Mouse (Mus musculus) midbrain, embryonic 16.5 days (tissue): ENCODE data around the gene Stxbp3. TPM values are rescaled to one million over a fixed set of nuclear protein-coding genes. Genes with fewer than 3 reads are reported as not detected.

Source experiments
- ATAC-seq: fragments of 200-750 bp; cut with Nextera tagmentation; 2 replicates; pipeline ENCODE4 v1.8.0; 2017; ENCODE audit warnings: moderate TSS enrichment
- H3K27ac ChIP-seq: fragments of 300-500 bp; sonication (generic); 2 replicates; pipeline ENCODE4 v1.5.1; 2014; ENCODE audit warnings: mild to moderate bottlenecking, low read length, mixed read lengths
- H3K27me3 ChIP-seq: fragments of 300-500 bp; sonication (generic); 2 replicates; pipeline ENCODE4 v1.6.1; 2014; ENCODE audit warnings: low read depth, low read length, mixed read lengths; ENCODE audit not compliant: control insufficient read depth, insufficient read depth
- H3K36me3 ChIP-seq: fragments of 300-500 bp; sonication (generic); 2 replicates; pipeline ENCODE4 v1.6.1; 2014; ENCODE audit warnings: mild to moderate bottlenecking, low read length, moderate library complexity, mixed read lengths; ENCODE audit not compliant: control insufficient read depth, insufficient read depth
- H3K4me1 ChIP-seq: fragments of 300-500 bp; sonication (generic); 2 replicates; pipeline ENCODE4 v1.6.1; 2014; ENCODE audit warnings: mild to moderate bottlenecking, low read length, mixed read lengths; ENCODE audit not compliant: control insufficient read depth, insufficient read depth
- H3K4me2 ChIP-seq: fragments of 300-500 bp; sonication (generic); 2 replicates; pipeline ENCODE4 v1.6.1; 2014; ENCODE audit warnings: mild to moderate bottlenecking, low read length, mixed read lengths
- H3K4me3 ChIP-seq: fragments of 300-500 bp; sonication (generic); 2 replicates; pipeline ENCODE4 v1.5.1; 2014; ENCODE audit warnings: low read depth, mild to moderate bottlenecking, low read length, moderate library complexity, mixed read lengths
- H3K9ac ChIP-seq: fragments of 300-500 bp; sonication (generic); 2 replicates; pipeline ENCODE4 v1.6.1; 2014; ENCODE audit warnings: low read depth, low read length, mixed read lengths
- H3K9me3 ChIP-seq: fragments of 300-500 bp; sonication (generic); replicated peaks from 2 replicates; pipeline ENCODE4 v1.6.1; 2014; ENCODE audit warnings: mild to moderate bottlenecking, low read length, mixed read lengths; ENCODE audit not compliant: control insufficient read depth, poor library complexity, severe bottlenecking
- WGBS: fragments of 180-500 bp; shearing (Covaris S2); extraction: QIAGEN DNeasy Blood & Tissue Kit; methylation state at CpG from one replicate; pipeline ENCODE4 v1.1.7; 2014; 5-methylcytosine and 5-hydroxymethylcytosine counted together
- polyA plus RNA-seq: library from polyadenylated mRNA; unstranded; fragments of >200 nt; fragmentation: Nextera tagmentation; extraction: Ambion mirVana; gene quantifications from 2 replicates; pipeline ENCODE4 v1.2.1, GENCODE M21; 2015

Gene Stxbp3
- polyA plus RNA-seq, 1 experiment from 2014 or later: 16.2 TPM

- Histone ChIP-seq H3K4me2 (no peak overlapping the region), H3K4me1 (no peaks in the 10 kb centered on the region), H3K9me3 (no peaks in the 10 kb centered on the region), H3K36me3 (no peaks in the 10 kb centered on the region), H3K27me3 (no peaks in the 10 kb centered on the region), H3K4me3 (no peak overlapping the region), H3K27ac (no peak overlapping the region), H3K9ac (no peak overlapping the region)
- WGBS: 87% methylated on average over 10 of the region's 10 CpGs
- ATAC-seq: no peak
These were observed 72.9 kb downstream of the Stxbp3 start for GRCm38 (mm10) chr3:108767416-108767815.

GRCm38 (mm10) chr3:108766943-108767342 lies 73.4 kb downstream of the Stxbp3 start:
- H3K4me2 ChIP-seq: no peak overlapping the region
- no peaks in the 10 kb centered on the region for H3K27me3 ChIP-seq
- H3K4me1 ChIP-seq: no peaks in the 10 kb centered on the region
- ATAC-seq: no peak
- H3K27ac ChIP-seq: no peak overlapping the region
- no peaks in the 10 kb centered on the region for H3K36me3 ChIP-seq
- no peaks in the 10 kb centered on the region for H3K9me3 ChIP-seq
- no peak overlapping the region for H3K9ac ChIP-seq
- H3K4me3 ChIP-seq: no peak overlapping the region
- 87% methylated on average over 7 of the region's 7 CpGs for WGBS

GRCm38 (mm10) chr3:108765476-108765875 lies 74.8 kb downstream of the Stxbp3 start:
- H3K9me3 ChIP-seq: no peaks in the 10 kb centered on the region
- H3K4me2 ChIP-seq: no peak overlapping the region
- H3K9ac ChIP-seq: no peak overlapping the region
- no peak overlapping the region for H3K4me3 ChIP-seq
- H3K27me3 ChIP-seq: no peaks in the 10 kb centered on the region
- no peak overlapping the region for H3K27ac ChIP-seq
- no peaks in the 10 kb centered on the region for H3K36me3 ChIP-seq
- WGBS: 86% methylated on average over 7 of the region's 7 CpGs
- ATAC-seq: no peak
- no peaks in the 10 kb centered on the region for H3K4me1 ChIP-seq

GRCm38 (mm10) chr3:108764976-108765375 lies 75.3 kb downstream of the Stxbp3 start:
- ATAC-seq: no peak
- Histone ChIP-seq H3K9ac (no peak overlapping the region), H3K36me3 (no peaks in the 10 kb centered on the region), H3K4me2 (no peak overlapping the region), H3K27me3 (no peaks in the 10 kb centered on the region), H3K4me3 (no peak overlapping the region), H3K27ac (no peak overlapping the region), H3K4me1 (no peaks in the 10 kb centered on the region), H3K9me3 (no peaks in the 10 kb centered on the region)
- WGBS: 58% methylated on average over 7 of the region's 7 CpGs

- 76% methylated on average over 2 of the region's 2 CpGs for WGBS
- Histone ChIP-seq H3K4me1 (no peaks in the 10 kb centered on the region), H3K27me3 (no peaks in the 10 kb centered on the region), H3K36me3 (no peaks in the 10 kb centered on the region), H3K4me2 (no peak overlapping the region), H3K9ac (no peak overlapping the region), H3K4me3 (no peak overlapping the region), H3K9me3 (no peaks in the 10 kb centered on the region), H3K27ac (no peak overlapping the region)
- no peak for ATAC-seq
These were observed 76.6 kb downstream of the Stxbp3 start for GRCm38 (mm10) chr3:108763691-108764090.

GRCm38 (mm10) chr3:108762597-108763111 lies 77.7 kb downstream of the Stxbp3 start:
- H3K9me3 ChIP-seq: no peaks in the 10 kb centered on the region
- 84% methylated on average over 7 of the region's 7 CpGs for WGBS
- H3K4me1 ChIP-seq: no peaks in the 10 kb centered on the region
- no peaks in the 10 kb centered on the region for H3K36me3 ChIP-seq
- no peak overlapping the region for H3K27ac ChIP-seq
- no peak for ATAC-seq
- H3K27me3 ChIP-seq: no peaks in the 10 kb centered on the region
- H3K9ac ChIP-seq: no peak overlapping the region
- no peak overlapping the region for H3K4me2 ChIP-seq
- no peak overlapping the region for H3K4me3 ChIP-seq

- WGBS: 89% methylated on average over 11 of the region's 11 CpGs
- ATAC-seq: no peak
These were observed 80.5 kb downstream of the Stxbp3 start for GRCm38 (mm10) chr3:108759566-108760420.

GRCm38 (mm10) chr3:108757570-108757969 lies 82.8 kb downstream of the Stxbp3 start:
- WGBS: 75% methylated on average over 9 of the region's 9 CpGs
- H3K36me3 ChIP-seq: no peaks in the 10 kb centered on the region
- no peak overlapping the region for H3K4me2 ChIP-seq
- no peak overlapping the region for H3K27ac ChIP-seq
- H3K9ac ChIP-seq: no peak overlapping the region
- no peaks in the 10 kb centered on the region for H3K4me1 ChIP-seq
- H3K4me3 ChIP-seq: no peak overlapping the region
- H3K27me3 ChIP-seq: no peaks in the 10 kb centered on the region
- H3K9me3 ChIP-seq: no peaks in the 10 kb centered on the region
- no peak for ATAC-seq

More at GRCm38 (mm10) chr3:108759566-108760420, 80.5 kb downstream of the Stxbp3 start:
- Histone ChIP-seq H3K27ac (no peak overlapping the region), H3K4me1 (no peaks in the 10 kb centered on the region), H3K36me3 (no peaks in the 10 kb centered on the region), H3K4me3 (no peak overlapping the region), H3K27me3 (no peaks in the 10 kb centered on the region), H3K4me2 (no peak overlapping the region), H3K9ac (no peak overlapping the region), H3K9me3 (no peaks in the 10 kb centered on the region)

- Histone ChIP-seq H3K4me3 (no peak overlapping the region), H3K4me1 (no peaks in the 10 kb centered on the region), H3K27me3 (no peaks in the 10 kb centered on the region), H3K9me3 (no peaks in the 10 kb centered on the region), H3K4me2 (no peak overlapping the region), H3K9ac (no peak overlapping the region), H3K27ac (no peak overlapping the region), H3K36me3 (no peaks in the 10 kb centered on the region)
- no peak for ATAC-seq
- 76% methylated on average over 1 of the region's 1 CpGs for WGBS
These were observed 84.2 kb downstream of the Stxbp3 start for GRCm38 (mm10) chr3:108756131-108756530.
